Mouse (Mus musculus): Measurements from ENCODE around the gene Rif1. TPM values are rescaled to one million over a fixed set of nuclear protein-coding genes. Genes with fewer than 3 reads are reported as not detected.

Gene Rif1
- 10 to 100 TPM; 10.5 to 11.4 TPM for total RNA-seq (2021)
- long read RNA-seq, experiment 1, partial matches to known transcripts: 0 of 3 reads
- long read RNA-seq, experiment 1, other reads (novel, unspliced or antisense): 2 of 3 reads
- long read RNA-seq, experiment 2, partial matches to known transcripts: 0 of 4 reads
- long read RNA-seq, experiment 2, other reads (novel, unspliced or antisense): 4 of 4 reads

- intact Hi-C loops (cut with DNase I): no loop called here
Measured at GRCm38 (mm10) chr2:52072491-52073140, at the start of gene Rif1. Rif1 (plus strand) TSS chr2:52072832.

DNA sequence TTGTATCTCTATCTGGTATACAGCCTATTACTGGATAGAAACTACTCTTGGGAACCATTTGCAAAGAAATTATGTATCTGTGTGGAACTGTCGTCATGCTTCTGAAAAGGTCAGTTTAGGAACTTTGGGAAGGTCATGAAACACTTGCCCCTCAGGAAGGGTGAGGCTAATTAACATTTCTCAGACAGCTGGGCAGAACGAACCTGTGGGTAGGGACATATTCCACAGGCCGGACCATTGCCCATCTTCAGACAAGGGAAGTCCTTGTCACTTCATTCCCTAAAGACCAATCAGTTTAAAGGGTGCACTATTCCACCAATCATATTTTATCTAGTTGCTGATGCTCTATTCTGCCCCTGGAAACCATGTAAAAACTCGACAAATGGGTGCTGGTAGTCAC lies 45.6 kb upstream of the Rif1 start:
- no peak for TF ChIP-seq CTCF (IDR thresholded peaks at IDR 0.05)
- DNase-seq: no peak
- Histone ChIP-seq H3K27ac (no peak overlapping the region), H3K4me3 (no peak overlapping the region)
- intact Hi-C loops (cut with DNase I): no loop called here

More at GRCm38 (mm10) chr2:52072491-52073140, at the start of gene Rif1:
- Histone ChIP-seq H3K4me3 (peak within 1 kb of the TSS; percentile 99), H3K27ac (peak within 1 kb of the TSS; percentile 88)
- peak; percentile 37 for TF ChIP-seq CTCF (IDR thresholded peaks at IDR 0.05)
- peak; percentile 93 for DNase-seq

GRCm38 (mm10) chr2:52029426-52029825 lies 43.2 kb upstream of the Rif1 start:
- peak; percentile 40 for TF ChIP-seq CTCF (IDR thresholded peaks at IDR 0.05)
- Histone ChIP-seq H3K27ac (no peak overlapping the region), H3K4me3 (no peak overlapping the region)
- DNase-seq: no peak
- intact Hi-C loops (cut with DNase I): no loop called here

- intact Hi-C loops (cut with DNase I): no loop called here
- no peak overlapping the region for H3K27ac ChIP-seq
- H3K4me3 ChIP-seq: no peak overlapping the region
- TF ChIP-seq CTCF (IDR thresholded peaks at IDR 0.05): no peak
- no peak for DNase-seq
Measured at GRCm38 (mm10) chr2:52031491-52031890, 41.1 kb upstream of the Rif1 start.

DNA sequence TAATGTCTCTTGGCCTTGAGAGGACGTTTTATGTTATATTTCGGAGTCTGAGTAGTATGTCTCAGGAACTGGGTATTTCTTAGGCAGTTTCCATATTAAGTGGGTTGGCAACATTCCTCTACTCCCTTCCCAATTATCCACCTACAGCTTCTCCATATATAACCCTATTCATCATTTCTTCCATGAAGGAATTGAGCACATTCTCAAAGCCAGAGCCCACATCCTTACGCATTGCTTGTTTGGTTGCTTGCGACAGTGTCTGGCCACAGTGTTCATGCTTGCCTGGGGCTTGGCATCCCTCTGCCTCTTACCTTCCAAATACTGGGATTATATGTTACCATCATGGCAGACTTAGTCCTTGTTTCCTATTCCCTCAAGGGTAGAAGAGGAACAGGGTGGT lies 38.0 kb upstream of the Rif1 start:
- H3K27ac ChIP-seq: no peak overlapping the region
- no peak for DNase-seq
- intact Hi-C loops (cut with DNase I): no loop called here
- no peak overlapping the region for H3K4me3 ChIP-seq
- TF ChIP-seq CTCF (IDR thresholded peaks at IDR 0.05): no peak

DNA sequence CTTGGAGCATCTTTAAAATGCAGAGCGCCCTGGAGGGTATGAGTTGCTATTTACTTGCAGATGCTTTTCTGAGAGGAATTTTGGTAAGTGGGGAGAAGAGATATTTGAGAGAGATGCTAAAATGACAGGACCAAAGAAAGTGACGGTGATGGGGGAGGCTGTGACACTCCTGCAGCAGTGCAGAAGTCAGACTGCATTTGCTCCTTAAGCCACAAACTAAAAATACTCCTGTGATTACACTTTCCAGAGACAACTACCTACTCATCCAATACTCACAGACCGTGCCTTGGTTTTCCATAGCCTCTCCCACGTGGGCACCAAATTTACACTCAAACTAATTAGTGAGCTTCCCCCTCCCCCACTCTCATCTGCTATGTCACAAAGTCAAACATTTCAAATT lies 37.5 kb upstream of the Rif1 start:
- intact Hi-C loops (cut with DNase I): loop anchor here (5.0 kb wide), 1 partner anchor 53 kb away; no protein-coding TSS in a partner anchor
- no peak overlapping the region for H3K4me3 ChIP-seq
- no peak for TF ChIP-seq CTCF (IDR thresholded peaks at IDR 0.05)

DNA sequence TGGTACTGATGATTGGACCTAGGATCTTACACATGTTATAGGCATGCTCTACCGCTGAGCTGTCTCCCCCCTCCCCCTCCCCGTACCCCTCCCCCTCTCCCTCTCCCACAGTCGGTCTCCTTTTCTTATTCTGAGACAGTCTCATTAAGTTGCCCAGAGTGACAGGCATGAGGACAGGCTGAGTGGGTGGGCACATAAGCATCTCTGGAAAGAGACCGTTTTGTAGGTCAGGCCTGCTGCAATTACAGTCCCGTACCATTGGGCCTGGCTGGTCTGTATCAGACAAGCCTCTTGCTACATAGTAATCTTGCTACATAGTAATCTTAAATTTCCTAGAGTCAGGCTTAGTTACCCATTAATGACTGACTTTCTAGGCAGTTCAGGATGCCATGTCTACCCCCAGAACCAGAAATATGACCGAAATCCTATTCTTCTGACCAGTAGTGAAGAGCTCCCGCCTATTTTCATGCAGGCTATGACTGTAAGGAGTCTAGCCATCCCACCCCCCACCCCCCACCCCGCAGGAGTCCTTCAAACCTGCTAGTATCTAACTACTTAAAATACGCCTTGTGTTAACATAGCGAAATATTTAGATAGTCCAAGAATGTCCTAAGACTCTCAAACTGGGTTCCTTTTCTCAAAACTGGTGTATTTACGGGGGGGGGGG lies 35.6 kb upstream of the Rif1 start:
- Histone ChIP-seq H3K4me3 (no peak overlapping the region), H3K27ac (no peak overlapping the region; the same call in 1 of the 2 replicates)
- intact Hi-C loops (cut with DNase I): loop anchor here (5.0 kb wide), 1 partner anchor 55 kb away; no protein-coding TSS in a partner anchor
- DNase-seq: no peak
- TF ChIP-seq CTCF (IDR thresholded peaks at IDR 0.05): no peak

More for the DNA sequence above, 37.5 kb upstream of the Rif1 start:
- DNase-seq: no peak
- no peak overlapping the region for H3K27ac ChIP-seq

DNA sequence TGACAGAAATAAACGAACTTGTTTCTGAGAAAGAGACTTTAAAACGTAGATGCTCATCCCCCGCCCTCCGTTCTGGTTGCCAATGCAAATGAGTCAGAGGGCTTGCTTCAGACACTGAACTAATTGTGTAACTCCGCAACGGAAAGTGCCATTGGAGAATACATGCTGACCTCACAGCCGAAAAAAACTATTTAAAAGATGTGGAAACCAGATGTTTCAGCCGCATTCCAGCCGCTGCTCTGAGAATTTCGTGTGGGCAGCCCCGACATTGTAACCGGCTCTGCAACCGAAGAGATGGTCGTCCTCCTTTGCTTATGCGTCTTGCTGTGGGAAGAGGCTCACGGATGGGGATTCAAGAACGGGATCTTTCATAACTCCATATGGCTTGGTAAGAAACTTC lies 34.8 kb upstream of the Rif1 start, which contains the start of gene Tnfaip6:
Tnfaip6 (plus strand) TSS at position 128 of the 400 bp plus-strand sequence.
- Histone ChIP-seq H3K4me3 (peak within 1 kb of the TSS; percentile 66), H3K27ac (peak within 1 kb of the TSS; percentile 76)
- no peak for TF ChIP-seq CTCF (IDR thresholded peaks at IDR 0.05)
- intact Hi-C loops (cut with DNase I): loop anchor here (5.0 kb wide), 1 partner anchor 56 kb away; no protein-coding TSS in a partner anchor
- peak; percentile 68 for DNase-seq

DNA sequence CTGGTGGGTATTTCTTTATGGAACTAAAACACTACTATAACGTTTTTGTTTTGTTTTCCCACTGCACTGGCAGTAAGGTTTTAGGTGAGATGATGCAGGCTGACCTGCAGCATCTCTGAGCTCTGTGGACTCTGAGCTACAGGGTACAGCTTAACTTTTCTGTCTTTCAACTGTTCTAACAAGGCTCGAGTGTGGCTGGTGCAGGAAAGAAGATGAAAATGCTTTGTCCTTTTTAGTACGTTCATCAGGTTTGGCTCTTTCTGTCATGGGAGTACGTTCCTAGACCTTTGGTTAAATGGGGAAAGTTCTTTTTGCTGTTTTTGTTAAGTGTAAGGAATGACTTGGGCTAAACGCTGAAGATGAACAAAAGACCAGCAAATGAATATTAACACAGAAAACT lies 34.1 kb upstream of the Rif1 start:
- H3K4me3 ChIP-seq: peak overlapping the region; percentile 66
- no peak for DNase-seq

DNA sequence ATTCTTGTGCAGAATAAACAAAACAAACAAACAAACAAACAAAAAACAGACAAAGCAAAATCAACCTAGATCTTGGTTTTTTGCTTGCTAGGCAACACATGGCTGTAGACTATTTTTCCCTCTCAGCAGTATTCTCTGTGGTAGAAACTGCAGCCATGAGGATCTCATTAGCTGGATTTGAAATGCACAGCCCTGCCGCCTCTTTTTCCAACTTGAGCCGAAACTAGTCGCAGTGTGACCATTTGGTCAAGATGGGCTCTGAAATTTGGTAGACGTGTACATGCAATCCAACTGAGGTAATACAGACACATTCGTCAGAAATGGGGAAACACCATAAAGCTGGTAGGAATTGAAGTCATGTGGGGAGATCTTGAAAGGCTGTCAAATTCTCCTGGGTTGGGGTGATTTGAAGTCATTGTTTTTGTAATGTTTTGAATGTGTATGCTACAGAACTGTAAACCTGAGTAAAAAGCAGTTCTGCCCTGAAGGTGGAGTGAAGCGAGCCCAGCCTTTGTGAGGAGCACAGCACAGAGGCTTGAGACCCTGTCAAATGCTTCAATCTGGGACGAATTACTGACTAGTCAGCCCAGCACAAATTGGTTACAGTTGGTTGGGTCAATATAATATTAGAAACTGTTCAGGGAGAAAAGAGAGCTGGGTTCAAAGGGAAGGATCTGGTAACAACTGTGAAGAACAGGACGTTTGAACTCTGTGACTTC lies 33.4 kb upstream of the Rif1 start:
- TF ChIP-seq CTCF (IDR thresholded peaks at IDR 0.05): no peak
- Histone ChIP-seq H3K4me3 (peak overlapping the region; percentile 66), H3K27ac (peak overlapping the region; percentile 46)
- intact Hi-C loops (cut with DNase I): loop anchor here (5.0 kb wide), 1 partner anchor 57 kb away; no protein-coding TSS in a partner anchor
- peak; percentile 21 for DNase-seq

More for the DNA sequence above, 34.1 kb upstream of the Rif1 start:
- intact Hi-C loops (cut with DNase I): loop anchor here (5.0 kb wide), 1 partner anchor 56 kb away; no protein-coding TSS in a partner anchor
- H3K27ac ChIP-seq: peak overlapping the region; percentile 76
- TF ChIP-seq CTCF (IDR thresholded peaks at IDR 0.05): no peak

DNA sequence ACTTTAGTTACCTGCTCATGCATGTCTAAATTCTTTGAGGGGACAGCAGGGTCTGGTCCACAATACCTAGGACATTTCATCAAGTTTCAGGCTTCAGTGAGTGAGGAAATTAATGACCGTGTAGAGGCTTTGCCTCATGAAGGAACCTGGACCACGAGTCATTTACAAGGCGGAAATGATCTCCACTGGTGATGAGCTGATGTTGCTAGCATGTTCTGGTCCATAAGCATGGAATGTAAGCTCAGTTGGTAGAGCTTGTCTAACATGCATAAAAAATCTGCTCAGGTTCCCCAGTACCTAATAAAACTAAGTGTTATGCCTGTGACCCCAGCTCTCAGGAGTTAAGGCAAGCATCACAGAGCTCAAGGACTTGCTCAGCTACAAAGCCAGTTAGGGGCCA lies 30.5 kb upstream of the Rif1 start:
- intact Hi-C loops (cut with DNase I): no loop called here
- DNase-seq: no peak
- no peak for TF ChIP-seq CTCF (IDR thresholded peaks at IDR 0.05)

DNA sequence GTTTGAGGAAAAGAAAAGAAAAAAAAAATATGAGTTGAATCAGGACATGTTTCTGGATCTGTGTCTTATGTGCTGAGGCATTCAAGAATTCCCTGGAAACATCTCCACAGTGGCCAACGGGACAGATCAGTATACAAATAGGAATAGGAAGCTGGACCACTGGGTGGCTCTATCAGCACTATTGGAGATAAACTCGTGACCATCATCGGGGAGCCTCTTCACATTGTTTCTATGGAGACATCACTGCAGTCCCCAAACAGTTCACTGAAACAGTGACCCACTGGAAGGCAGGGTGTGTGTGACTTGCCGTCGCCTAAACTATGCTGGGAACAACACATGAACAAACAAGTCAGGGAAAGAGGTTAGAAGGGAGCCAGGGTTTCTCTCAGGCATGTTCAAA lies 29.9 kb upstream of the Rif1 start:
- no peak for DNase-seq
- Histone ChIP-seq H3K27ac (0 out of 2 replicates have a peak overlapping the region, but pooled peaks have one; percentile 35), H3K4me3 (no peak overlapping the region; the same call in 1 of the 2 replicates)
- TF ChIP-seq CTCF (IDR thresholded peaks at IDR 0.05): no peak
- intact Hi-C loops (cut with DNase I): no loop called here

More for the DNA sequence above, 30.5 kb upstream of the Rif1 start:
- 0 out of 2 replicates have a peak overlapping the region, but pooled peaks have one; percentile 35 for H3K27ac ChIP-seq
- H3K4me3 ChIP-seq: no peak overlapping the region
